Mouse (Mus musculus): ENCODE measurements around the gene Gm9044. TPM values are rescaled to one million over a fixed set of nuclear protein-coding genes. Genes with fewer than 3 reads are reported as not detected.
"Not testable (repeated sequence)": the region's sequence is repeated elsewhere in the genome, so short reads cannot be mapped to it uniquely, and the experiment has no call there.

Gm9044 gene
- 0.54 and 0.90 TPM in 2 replicates for total RNA-seq (2012; rRNA removed)

DNA sequence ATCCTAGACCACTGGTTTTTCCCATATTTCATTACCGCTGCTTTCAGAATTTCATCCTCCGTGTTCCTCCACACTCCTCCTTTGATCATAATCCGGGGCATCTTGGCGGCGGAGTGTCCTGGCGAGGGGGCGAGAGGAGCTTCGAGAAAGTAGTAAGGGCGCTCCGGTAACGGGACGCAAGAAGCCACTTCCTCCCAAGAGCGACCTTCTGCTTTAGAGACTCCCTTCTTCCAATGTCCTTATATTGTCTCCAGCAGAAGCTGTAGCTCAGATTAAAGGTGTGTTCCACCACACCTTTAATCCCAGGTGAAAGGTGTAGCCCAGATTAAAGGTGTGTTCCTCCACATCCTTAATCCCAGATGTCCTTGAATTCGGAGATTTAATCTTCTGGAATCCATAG, at the start of gene Gm9044:
Gm9044 (minus strand) TSS at position 101 of the 400 bp plus-strand sequence.
- H3K9me3 ChIP-seq (ENCODE audit: control insufficient read depth, insufficient read depth, low read depth, low read length); H3K9ac ChIP-seq (ENCODE audit: insufficient read depth, low read depth, low read length, poor library complexity, severe bottlenecking); DNase-seq (ENCODE audit: low read depth, low spot score); H3K4me1 ChIP-seq (ENCODE audit: control insufficient read depth in 2 of 2, insufficient read depth in 2 of 2, low read length in 2 of 2, poor library complexity in 1 of 2); H3K36me3 ChIP-seq (ENCODE audit: control insufficient read depth, insufficient read depth, low read length, poor library complexity, severe bottlenecking); in situ Hi-C loops (cut with MboI; ENCODE audit: low sequenced_read_pairs in 2 of 2, unreplicated experiment in 2 of 2); H3K4me3 ChIP-seq (ENCODE audit: insufficient read depth in 1 of 2, low read depth in 1 of 2, low read length in 2 of 2, poor library complexity in 1 of 2, severe bottlenecking in 1 of 2); H3K27ac ChIP-seq (ENCODE audit: insufficient read depth, low read depth, low read length, poor library complexity, severe bottlenecking): not testable (repeated sequence)

DNA sequence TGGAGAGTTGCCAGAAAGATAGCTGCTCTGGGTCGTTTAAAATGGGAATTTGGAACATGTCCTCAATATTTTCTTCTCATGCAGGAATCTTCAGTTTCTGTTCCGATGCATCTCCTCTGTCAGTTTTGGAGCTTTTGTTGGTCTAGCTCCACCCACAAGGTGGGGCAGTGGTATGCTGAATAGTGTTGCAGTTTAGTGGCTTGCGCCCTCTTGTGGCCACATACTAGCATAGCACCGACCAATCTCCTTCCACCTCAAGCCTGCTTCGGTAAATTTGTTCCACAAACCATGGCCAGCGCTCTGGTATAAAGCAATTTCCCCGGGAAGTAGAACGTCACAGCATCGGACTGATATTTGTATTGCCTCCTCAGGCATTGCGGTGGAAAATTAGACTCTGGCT, 38.2 kb upstream of the Gm9044 start:
- TF ChIP-seq ZC3H11A (IDR thresholded peaks at IDR 0.05; ENCODE audit: borderline replicate concordance, low read depth, low read length) (peak; percentile 99), CHD2 (IDR thresholded peaks at IDR 0.05; ENCODE audit: low read depth, low read length) (no peak), ZNF384 (IDR thresholded peaks at IDR 0.05; ENCODE audit: low read depth, low read length) (peak; percentile 69), HCFC1 (IDR thresholded peaks at IDR 0.05; ENCODE audit: borderline replicate concordance, insufficient read depth, low read length) (no peak)
- Histone ChIP-seq H3K4me3 (ENCODE audit: insufficient read depth in 1 of 2, low read depth in 1 of 2, low read length in 2 of 2, poor library complexity in 1 of 2, severe bottlenecking in 1 of 2) (no peak overlapping the region), H3K9ac (ENCODE audit: insufficient read depth, low read depth, low read length, poor library complexity, severe bottlenecking) (no peak overlapping the region), H3K9me3 (ENCODE audit: control insufficient read depth, insufficient read depth, low read depth, low read length) (no peaks in the 10 kb centered on the region), H3K27ac (ENCODE audit: insufficient read depth, low read depth, low read length, poor library complexity, severe bottlenecking) (no peak overlapping the region), H3K36me3 (ENCODE audit: control insufficient read depth, insufficient read depth, low read length, poor library complexity, severe bottlenecking) (no peaks in the 10 kb centered on the region), H3K4me1 (ENCODE audit: control insufficient read depth in 2 of 2, insufficient read depth in 2 of 2, low read length in 2 of 2, poor library complexity in 1 of 2) (no peaks in the 10 kb centered on the region)
- peak; percentile 78 for DNase-seq (ENCODE audit: low read depth, low spot score)
- in situ Hi-C loops (cut with MboI; ENCODE audit: low sequenced_read_pairs in 2 of 2, unreplicated experiment in 2 of 2): no loop called here

DNA sequence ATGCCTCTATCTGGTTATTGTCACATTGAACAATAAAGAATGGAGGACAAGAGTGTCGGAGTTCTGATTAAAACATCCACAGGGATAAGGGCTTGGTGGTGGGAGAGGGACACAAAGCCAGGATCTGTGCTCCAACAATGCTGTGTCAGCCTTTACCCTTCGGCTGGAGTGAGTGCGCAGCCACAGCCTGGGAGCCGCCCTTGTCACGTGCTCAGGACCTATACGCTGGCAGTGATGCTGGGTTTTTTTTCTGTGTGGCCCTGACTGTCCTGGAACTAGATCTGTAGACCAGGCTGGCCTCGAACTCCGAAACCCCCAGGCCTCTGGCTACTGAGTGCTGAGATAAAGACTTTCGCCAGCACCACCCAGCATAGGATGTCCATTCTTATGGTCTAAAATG, 37.3 kb upstream of the Gm9044 start:
- Histone ChIP-seq H3K4me1 (ENCODE audit: control insufficient read depth in 2 of 2, insufficient read depth in 2 of 2, low read length in 2 of 2, poor library complexity in 1 of 2) (no peaks in the 10 kb centered on the region), H3K27ac (ENCODE audit: insufficient read depth, low read depth, low read length, poor library complexity, severe bottlenecking) (no peak overlapping the region), H3K4me3 (ENCODE audit: insufficient read depth in 1 of 2, low read depth in 1 of 2, low read length in 2 of 2, poor library complexity in 1 of 2, severe bottlenecking in 1 of 2) (no peak overlapping the region), H3K9me3 (ENCODE audit: control insufficient read depth, insufficient read depth, low read depth, low read length) (no peaks in the 10 kb centered on the region), H3K9ac (ENCODE audit: insufficient read depth, low read depth, low read length, poor library complexity, severe bottlenecking) (no peak overlapping the region), H3K36me3 (ENCODE audit: control insufficient read depth, insufficient read depth, low read length, poor library complexity, severe bottlenecking) (no peaks in the 10 kb centered on the region)
- in situ Hi-C loops (cut with MboI; ENCODE audit: low sequenced_read_pairs in 2 of 2, unreplicated experiment in 2 of 2): no loop called here
- TF ChIP-seq MAFK (IDR thresholded peaks at IDR 0.05; ENCODE audit: insufficient read depth, low read depth, low read length): peak; percentile 56; the same call in 1 of the 2 replicates
- no peak for TF ChIP-seq ZNF384 (IDR thresholded peaks at IDR 0.05; ENCODE audit: low read depth, low read length)
- DNase-seq (ENCODE audit: low read depth, low spot score): no peak

DNA sequence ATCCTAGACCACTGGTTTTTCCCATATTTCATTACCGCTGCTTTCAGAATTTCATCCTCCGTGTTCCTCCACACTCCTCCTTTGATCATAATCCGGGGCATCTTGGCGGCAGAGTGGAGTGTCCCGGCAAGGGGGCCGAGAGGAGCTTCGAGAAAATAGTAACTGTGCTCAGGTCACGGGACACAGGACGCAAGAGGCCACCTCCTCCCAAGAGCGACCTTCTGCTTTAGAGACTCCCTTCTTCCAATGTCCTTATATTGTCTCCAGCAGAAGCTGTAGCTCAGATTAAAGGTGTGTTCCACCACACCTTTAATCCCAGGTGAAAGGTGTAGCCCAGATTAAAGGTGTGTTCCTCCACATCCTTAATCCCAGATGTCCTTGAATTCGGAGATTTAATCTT, 21.8 kb upstream of the Gm9044 start, which contains the start of gene Gm9049:
Gm9049 (minus strand) TSS at position 101 of the 400 bp plus-strand sequence.
- H3K9me3 ChIP-seq (ENCODE audit: control insufficient read depth, insufficient read depth, low read depth, low read length); in situ Hi-C loops (cut with MboI; ENCODE audit: low sequenced_read_pairs in 2 of 2, unreplicated experiment in 2 of 2); H3K4me1 ChIP-seq (ENCODE audit: control insufficient read depth in 2 of 2, insufficient read depth in 2 of 2, low read length in 2 of 2, poor library complexity in 1 of 2); DNase-seq (ENCODE audit: low read depth, low spot score); H3K4me3 ChIP-seq (ENCODE audit: insufficient read depth in 1 of 2, low read depth in 1 of 2, low read length in 2 of 2, poor library complexity in 1 of 2, severe bottlenecking in 1 of 2); H3K9ac ChIP-seq (ENCODE audit: insufficient read depth, low read depth, low read length, poor library complexity, severe bottlenecking); H3K36me3 ChIP-seq (ENCODE audit: control insufficient read depth, insufficient read depth, low read length, poor library complexity, severe bottlenecking); H3K27ac ChIP-seq (ENCODE audit: insufficient read depth, low read depth, low read length, poor library complexity, severe bottlenecking): not testable (repeated sequence)

DNA sequence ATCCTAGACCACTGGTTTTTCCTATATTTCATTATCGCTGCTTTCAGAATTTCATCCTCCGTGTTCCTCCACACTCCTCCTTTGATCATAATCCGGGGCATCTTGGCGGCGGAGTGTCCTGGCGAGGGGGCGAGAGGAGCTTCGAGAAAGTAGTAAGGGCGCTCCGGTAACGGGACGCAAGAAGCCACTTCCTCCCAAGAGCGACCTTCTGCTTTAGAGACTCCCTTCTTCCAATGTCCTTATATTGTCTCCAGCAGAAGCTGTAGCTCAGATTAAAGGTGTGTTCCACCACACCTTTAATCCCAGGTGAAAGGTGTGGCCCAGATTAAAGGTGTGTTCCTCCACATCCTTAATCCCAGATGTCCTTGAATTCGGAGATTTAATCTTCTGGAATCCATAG, 16.4 kb upstream of the Gm9044 start, which contains the start of gene Gm9048:
Gm9048 (minus strand) TSS at position 101 of the 400 bp plus-strand sequence.
- H3K4me1 ChIP-seq (ENCODE audit: control insufficient read depth in 2 of 2, insufficient read depth in 2 of 2, low read length in 2 of 2, poor library complexity in 1 of 2); H3K36me3 ChIP-seq (ENCODE audit: control insufficient read depth, insufficient read depth, low read length, poor library complexity, severe bottlenecking); H3K27ac ChIP-seq (ENCODE audit: insufficient read depth, low read depth, low read length, poor library complexity, severe bottlenecking); H3K9me3 ChIP-seq (ENCODE audit: control insufficient read depth, insufficient read depth, low read depth, low read length); H3K4me3 ChIP-seq (ENCODE audit: insufficient read depth in 1 of 2, low read depth in 1 of 2, low read length in 2 of 2, poor library complexity in 1 of 2, severe bottlenecking in 1 of 2); H3K9ac ChIP-seq (ENCODE audit: insufficient read depth, low read depth, low read length, poor library complexity, severe bottlenecking); in situ Hi-C loops (cut with MboI; ENCODE audit: low sequenced_read_pairs in 2 of 2, unreplicated experiment in 2 of 2); DNase-seq (ENCODE audit: low read depth, low spot score): not testable (repeated sequence)

DNA sequence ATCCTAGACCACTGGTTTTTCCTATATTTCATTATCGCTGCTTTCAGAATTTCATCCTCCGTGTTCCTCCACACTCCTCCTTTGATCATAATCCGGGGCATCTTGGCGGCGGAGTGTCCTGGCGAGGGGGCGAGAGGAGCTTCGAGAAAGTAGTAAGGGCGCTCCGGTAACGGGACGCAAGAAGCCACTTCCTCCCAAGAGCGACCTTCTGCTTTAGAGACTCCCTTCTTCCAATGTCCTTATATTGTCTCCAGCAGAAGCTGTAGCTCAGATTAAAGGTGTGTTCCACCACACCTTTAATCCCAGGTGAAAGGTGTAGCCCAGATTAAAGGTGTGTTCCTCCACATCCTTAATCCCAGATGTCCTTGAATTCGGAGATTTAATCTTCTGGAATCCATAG, 10.9 kb upstream of the Gm9044 start, which contains the start of gene Gm9046:
Gm9046 (minus strand) TSS at position 101 of the 400 bp plus-strand sequence.
- H3K27ac ChIP-seq (ENCODE audit: insufficient read depth, low read depth, low read length, poor library complexity, severe bottlenecking); H3K36me3 ChIP-seq (ENCODE audit: control insufficient read depth, insufficient read depth, low read length, poor library complexity, severe bottlenecking); H3K9ac ChIP-seq (ENCODE audit: insufficient read depth, low read depth, low read length, poor library complexity, severe bottlenecking); H3K4me3 ChIP-seq (ENCODE audit: insufficient read depth in 1 of 2, low read depth in 1 of 2, low read length in 2 of 2, poor library complexity in 1 of 2, severe bottlenecking in 1 of 2); DNase-seq (ENCODE audit: low read depth, low spot score); H3K9me3 ChIP-seq (ENCODE audit: control insufficient read depth, insufficient read depth, low read depth, low read length); in situ Hi-C loops (cut with MboI; ENCODE audit: low sequenced_read_pairs in 2 of 2, unreplicated experiment in 2 of 2); H3K4me1 ChIP-seq (ENCODE audit: control insufficient read depth in 2 of 2, insufficient read depth in 2 of 2, low read length in 2 of 2, poor library complexity in 1 of 2): not testable (repeated sequence)

DNA sequence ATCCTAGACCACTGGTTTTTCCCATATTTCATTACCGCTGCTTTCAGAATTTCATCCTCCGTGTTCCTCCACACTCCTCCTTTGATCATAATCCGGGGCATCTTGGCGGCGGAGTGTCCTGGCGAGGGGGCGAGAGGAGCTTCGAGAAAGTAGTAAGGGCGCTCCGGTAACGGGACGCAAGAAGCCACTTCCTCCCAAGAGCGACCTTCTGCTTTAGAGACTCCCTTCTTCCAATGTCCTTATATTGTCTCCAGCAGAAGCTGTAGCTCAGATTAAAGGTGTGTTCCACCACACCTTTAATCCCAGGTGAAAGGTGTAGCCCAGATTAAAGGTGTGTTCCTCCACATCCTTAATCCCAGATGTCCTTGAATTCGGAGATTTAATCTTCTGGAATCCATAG, 5.5 kb upstream of the Gm9044 start, which contains the start of gene Gm9045:
Gm9045 (minus strand) TSS at position 101 of the 400 bp plus-strand sequence.
- H3K4me1 ChIP-seq (ENCODE audit: control insufficient read depth in 2 of 2, insufficient read depth in 2 of 2, low read length in 2 of 2, poor library complexity in 1 of 2); H3K27ac ChIP-seq (ENCODE audit: insufficient read depth, low read depth, low read length, poor library complexity, severe bottlenecking); H3K36me3 ChIP-seq (ENCODE audit: control insufficient read depth, insufficient read depth, low read length, poor library complexity, severe bottlenecking); DNase-seq (ENCODE audit: low read depth, low spot score); H3K9me3 ChIP-seq (ENCODE audit: control insufficient read depth, insufficient read depth, low read depth, low read length); H3K9ac ChIP-seq (ENCODE audit: insufficient read depth, low read depth, low read length, poor library complexity, severe bottlenecking); in situ Hi-C loops (cut with MboI; ENCODE audit: low sequenced_read_pairs in 2 of 2, unreplicated experiment in 2 of 2); H3K4me3 ChIP-seq (ENCODE audit: insufficient read depth in 1 of 2, low read depth in 1 of 2, low read length in 2 of 2, poor library complexity in 1 of 2, severe bottlenecking in 1 of 2): not testable (repeated sequence)

DNA sequence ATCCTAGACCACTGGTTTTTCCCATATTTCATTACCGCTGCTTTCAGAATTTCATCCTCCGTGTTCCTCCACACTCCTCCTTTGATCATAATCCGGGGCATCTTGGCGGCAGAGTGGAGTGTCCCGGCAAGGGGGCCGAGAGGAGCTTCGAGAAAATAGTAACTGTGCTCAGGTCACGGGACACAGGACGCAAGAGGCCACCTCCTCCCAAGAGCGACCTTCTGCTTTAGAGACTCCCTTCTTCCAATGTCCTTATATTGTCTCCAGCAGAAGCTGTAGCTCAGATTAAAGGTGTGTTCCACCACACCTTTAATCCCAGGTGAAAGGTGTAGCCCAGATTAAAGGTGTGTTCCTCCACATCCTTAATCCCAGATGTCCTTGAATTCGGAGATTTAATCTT, 5.3 kb downstream of the Gm9044 start, which contains the start of gene Gm9040:
Gm9040 (minus strand) TSS at position 101 of the 400 bp plus-strand sequence.
- DNase-seq (ENCODE audit: low read depth, low spot score); H3K36me3 ChIP-seq (ENCODE audit: control insufficient read depth, insufficient read depth, low read length, poor library complexity, severe bottlenecking); H3K27ac ChIP-seq (ENCODE audit: insufficient read depth, low read depth, low read length, poor library complexity, severe bottlenecking); in situ Hi-C loops (cut with MboI; ENCODE audit: low sequenced_read_pairs in 2 of 2, unreplicated experiment in 2 of 2); H3K4me3 ChIP-seq (ENCODE audit: insufficient read depth in 1 of 2, low read depth in 1 of 2, low read length in 2 of 2, poor library complexity in 1 of 2, severe bottlenecking in 1 of 2); H3K9me3 ChIP-seq (ENCODE audit: control insufficient read depth, insufficient read depth, low read depth, low read length); H3K4me1 ChIP-seq (ENCODE audit: control insufficient read depth in 2 of 2, insufficient read depth in 2 of 2, low read length in 2 of 2, poor library complexity in 1 of 2); H3K9ac ChIP-seq (ENCODE audit: insufficient read depth, low read depth, low read length, poor library complexity, severe bottlenecking): not testable (repeated sequence)

Measured in ES-E14 (cell line).